Mouse (Mus musculus) c-Kit-positive CD71-positive TER-119-positive erythroid progenitor cells, embryonic 14.5 days (primary cell): ENCODE measurements around the gene Myh9.
"Not testable (repeated sequence)": the region's sequence is repeated elsewhere in the genome, so short reads cannot be mapped to it uniquely, and the experiment has no call there.

ENCODE experiments used
- DNase-seq: peaks from one replicate; pipeline ENCODE4 v3.0.0-alpha.2; 2013; ENCODE audit warnings: low spot score

Gene Myh9

GRCm38 (mm10) chr15:77867231-77867968, 25.4 kb upstream of the Myh9 start:
- DNase-seq, result not testable (repeated sequence)

GRCm38 (mm10) chr15:77866583-77867220, 24.7 kb upstream of the Myh9 start:
- DNase-seq, result no peak

GRCm38 (mm10) chr15:77864063-77864758, 22.2 kb upstream of the Myh9 start:
- DNase-seq, result no peak

- no peak for DNase-seq
Measured at GRCm38 (mm10) chr15:77862991-77863972, 21.3 kb upstream of the Myh9 start.

GRCm38 (mm10) chr15:77860081-77860665, 18.2 kb upstream of the Myh9 start:
- no peak for DNase-seq

GRCm38 (mm10) chr15:77857662-77858156, 15.7 kb upstream of the Myh9 start:
- peak; percentile 56 for DNase-seq

GRCm38 (mm10) chr15:77856541-77856940, 14.6 kb upstream of the Myh9 start:
- no peak for DNase-seq

- no peak for DNase-seq
Measured at GRCm38 (mm10) chr15:77855301-77855700, 13.3 kb upstream of the Myh9 start.

GRCm38 (mm10) chr15:77852001-77852400, 10.0 kb upstream of the Myh9 start:
- DNase-seq, result no peak

GRCm38 (mm10) chr15:77851136-77851535, 9.2 kb upstream of the Myh9 start:
- DNase-seq, result no peak

- DNase-seq, result no peak
Measured at GRCm38 (mm10) chr15:77849572-77850229, 7.7 kb upstream of the Myh9 start.

- no peak for DNase-seq
Measured at GRCm38 (mm10) chr15:77849039-77849436, 7.1 kb upstream of the Myh9 start.

- DNase-seq, result no peak
Measured at GRCm38 (mm10) chr15:77848415-77849038, 6.6 kb upstream of the Myh9 start.

- no peak for DNase-seq
Measured at GRCm38 (mm10) chr15:77847826-77848225, 5.9 kb upstream of the Myh9 start.

GRCm38 (mm10) chr15:77847108-77847507, 5.1 kb upstream of the Myh9 start:
- no peak for DNase-seq

- DNase-seq, result not testable (repeated sequence)
Measured at GRCm38 (mm10) chr15:77845931-77846595, 4.1 kb upstream of the Myh9 start.

- DNase-seq, result no peak
Measured at GRCm38 (mm10) chr15:77844955-77845635, 3.1 kb upstream of the Myh9 start.

- DNase-seq, result no peak
Measured at GRCm38 (mm10) chr15:77844048-77844447, 2.1 kb upstream of the Myh9 start.

- DNase-seq, result not testable (repeated sequence)
Measured at GRCm38 (mm10) chr15:77843494-77844041, 1.6 kb upstream of the Myh9 start.
